Mouse (Mus musculus) G1E (cell line): Measurements from ENCODE around the gene Capg.

Experiments used
- CTCF ChIP-seq: IDR thresholded peaks from 2 replicates; pipeline ENCODE4 v1.5.1; 2012; ENCODE audit warnings: low read depth, low read length, inconsistent platforms, mixed read lengths
- GATA1 ChIP-seq: IDR thresholded peaks from 2 replicates; pipeline ENCODE4 v1.6.1; 2012; ENCODE audit warnings: borderline replicate concordance, low read length, inconsistent platforms, mixed read lengths
- GATA2 ChIP-seq: IDR thresholded peaks from 2 replicates; pipeline ENCODE4 v1.6.1; 2012; ENCODE audit warnings: low read depth, low read length, inconsistent platforms, borderline replicate concordance
- TAL1 ChIP-seq: conservative IDR thresholded peaks from 2 replicates; pipeline ENCODE4 v1.6.1; 2012; ENCODE audit warnings: low read depth, low read length, inconsistent platforms, mixed read lengths

- no peak for TF ChIP-seq CTCF
- no peak for TF ChIP-seq GATA2
- no peak for TF ChIP-seq TAL1
- no peak for TF ChIP-seq GATA1
These were observed 66.1 kb downstream of the Capg start for GRCm38 (mm10) chr6:72610261-72610660.
